Mouse (Mus musculus) intestine, embryonic 16.5 days (tissue): ENCODE measurements at regions not wholly inside any gene's neighbourhood (a gene's known extent, or its start where the extent isn't known, plus 50 kb on each side); places are given as distances from the start of the nearest gene placed in this dataset.

ENCODE experiments used
- ATAC-seq: fragments of 200-750 bp; cut with Nextera tagmentation; 2 replicates; pipeline ENCODE4 v1.8.0; 2017; ENCODE audit warnings: moderate TSS enrichment, moderate library complexity
- H3K27ac ChIP-seq: fragments of 300-500 bp; sonication (generic); 2 replicates; pipeline ENCODE4 v1.5.1; 2014; ENCODE audit warnings: mild to moderate bottlenecking, low read length
- H3K27me3 ChIP-seq: fragments of 300-500 bp; sonication (generic); replicated peaks from 2 replicates; pipeline ENCODE4 v1.6.1; 2014; ENCODE audit warnings: low read length, control low read depth, mixed read lengths; ENCODE audit not compliant: control insufficient read depth, insufficient read depth
- H3K36me3 ChIP-seq: fragments of 300-500 bp; sonication (generic); 2 replicates; pipeline ENCODE4 v1.6.1; 2014; ENCODE audit warnings: low read length, control low read depth; ENCODE audit not compliant: control insufficient read depth, insufficient read depth
- H3K4me1 ChIP-seq: fragments of 300-500 bp; sonication (generic); 2 replicates; pipeline ENCODE4 v1.6.1; 2014; ENCODE audit warnings: low read length, control low read depth, mixed read lengths; ENCODE audit not compliant: control insufficient read depth, insufficient read depth
- H3K4me2 ChIP-seq: fragments of 300-500 bp; sonication (generic); 2 replicates; pipeline ENCODE4 v1.6.1; 2014; ENCODE audit warnings: low read depth, low read length, control low read depth
- H3K4me3 ChIP-seq: fragments of 300-500 bp; sonication (generic); 2 replicates; pipeline ENCODE4 v1.5.1; 2014; ENCODE audit warnings: mild to moderate bottlenecking, low read length
- H3K9ac ChIP-seq: fragments of 300-500 bp; sonication (generic); 2 replicates; pipeline ENCODE4 v1.6.1; 2014; ENCODE audit warnings: low read depth, low read length
- H3K9me3 ChIP-seq: fragments of 300-500 bp; sonication (generic); 2 replicates; pipeline ENCODE4 v1.6.1; 2016; ENCODE audit warnings: low read length, control low read depth; ENCODE audit not compliant: control insufficient read depth
- WGBS: fragments of 180-500 bp; shearing (Covaris S2); extraction: QIAGEN DNeasy Blood & Tissue Kit; methylation state at CpG from one replicate; pipeline ENCODE4 v1.1.7; 2014; 5-methylcytosine and 5-hydroxymethylcytosine counted together

GRCm38 (mm10) chr19:33048754-33049442, 291.6 kb downstream of the Pten start:
- H3K27ac ChIP-seq: no peak overlapping the region
- no peaks in the 10 kb centered on the region for H3K4me1 ChIP-seq
- WGBS: 71% methylated on average over 9 of the region's 9 CpGs
- ATAC-seq: no peak
- no peaks in the 10 kb centered on the region for H3K27me3 ChIP-seq
- H3K9me3 ChIP-seq: no peaks in the 10 kb centered on the region
- no peak overlapping the region for H3K9ac ChIP-seq
- H3K4me3 ChIP-seq: no peak overlapping the region
- H3K36me3 ChIP-seq: no peaks in the 10 kb centered on the region
- H3K4me2 ChIP-seq: no peak overlapping the region

DNA sequence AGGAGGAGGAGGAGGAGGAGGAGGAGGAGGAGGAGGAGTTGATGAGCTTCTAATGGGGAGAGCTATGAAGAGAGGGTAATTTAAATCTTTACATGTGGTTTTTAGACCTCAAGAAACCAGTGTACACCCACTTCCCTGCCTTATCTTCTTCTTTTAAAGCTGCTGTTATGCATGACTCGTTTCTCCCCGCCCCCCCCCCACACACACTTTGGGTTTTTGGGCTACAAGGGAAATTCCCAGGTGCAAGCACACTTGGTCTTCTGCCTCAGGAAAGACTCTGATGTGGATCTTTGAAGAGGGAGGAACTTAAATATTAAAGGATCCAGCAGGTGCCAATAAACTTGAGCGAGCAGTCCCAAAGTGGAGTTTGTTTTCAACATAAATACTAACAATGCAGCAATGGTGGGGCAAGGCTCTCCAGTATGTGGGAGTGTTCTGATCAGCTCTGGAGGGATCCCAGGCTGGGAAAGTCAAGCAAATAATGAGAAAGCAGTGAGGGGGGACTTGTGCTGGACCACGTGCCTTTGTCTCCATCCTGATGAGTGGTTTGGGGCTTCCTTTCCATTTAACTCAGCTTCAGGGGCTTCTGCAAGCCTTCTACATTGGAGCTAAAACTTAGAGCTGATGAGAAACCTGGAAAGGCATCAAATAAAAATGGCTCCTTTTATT, 296.0 kb downstream of the Pten start:
- H3K27ac ChIP-seq: no peak overlapping the region
- H3K36me3 ChIP-seq: no peaks in the 10 kb centered on the region
- no peak overlapping the region for H3K4me2 ChIP-seq
- H3K27me3 ChIP-seq: no peaks in the 10 kb centered on the region
- H3K4me1 ChIP-seq: no peaks in the 10 kb centered on the region
- no peak for ATAC-seq
- WGBS: 73% methylated on average over 4 of the region's 4 CpGs
- H3K9ac ChIP-seq: no peak overlapping the region
- no peak overlapping the region for H3K4me3 ChIP-seq
- no peaks in the 10 kb centered on the region for H3K9me3 ChIP-seq

GRCm38 (mm10) chr19:33056372-33056791, 299.1 kb downstream of the Pten start:
- Histone ChIP-seq H3K27me3 (no peaks in the 10 kb centered on the region), H3K9ac (no peak overlapping the region), H3K36me3 (no peaks in the 10 kb centered on the region), H3K4me2 (no peak overlapping the region), H3K9me3 (no peaks in the 10 kb centered on the region), H3K4me1 (no peaks in the 10 kb centered on the region), H3K4me3 (no peak overlapping the region), H3K27ac (no peak overlapping the region)
- WGBS: 53% methylated on average over 10 of the region's 10 CpGs
- ATAC-seq: peak; percentile 26; the same call in 1 of the 2 replicates

- Histone ChIP-seq H3K27me3 (no peaks in the 10 kb centered on the region), H3K4me3 (no peak overlapping the region), H3K27ac (no peak overlapping the region), H3K4me2 (no peak overlapping the region), H3K36me3 (no peaks in the 10 kb centered on the region), H3K9me3 (no peaks in the 10 kb centered on the region), H3K4me1 (no peaks in the 10 kb centered on the region), H3K9ac (no peak overlapping the region)
- no peak for ATAC-seq
Measured at GRCm38 (mm10) chr19:33061006-33061405, 303.7 kb downstream of the Pten start.

GRCm38 (mm10) chr19:33062165-33063058, 305.1 kb downstream of the Pten start:
- Histone ChIP-seq H3K4me1 (no peaks in the 10 kb centered on the region), H3K9ac (no peak overlapping the region), H3K27me3 (no peaks in the 10 kb centered on the region), H3K4me3 (no peak overlapping the region), H3K9me3 (no peaks in the 10 kb centered on the region), H3K27ac (no peak overlapping the region), H3K36me3 (no peaks in the 10 kb centered on the region), H3K4me2 (no peak overlapping the region)
- ATAC-seq: peak; percentile 88
- WGBS: 65% methylated on average over 8 of the region's 8 CpGs

DNA sequence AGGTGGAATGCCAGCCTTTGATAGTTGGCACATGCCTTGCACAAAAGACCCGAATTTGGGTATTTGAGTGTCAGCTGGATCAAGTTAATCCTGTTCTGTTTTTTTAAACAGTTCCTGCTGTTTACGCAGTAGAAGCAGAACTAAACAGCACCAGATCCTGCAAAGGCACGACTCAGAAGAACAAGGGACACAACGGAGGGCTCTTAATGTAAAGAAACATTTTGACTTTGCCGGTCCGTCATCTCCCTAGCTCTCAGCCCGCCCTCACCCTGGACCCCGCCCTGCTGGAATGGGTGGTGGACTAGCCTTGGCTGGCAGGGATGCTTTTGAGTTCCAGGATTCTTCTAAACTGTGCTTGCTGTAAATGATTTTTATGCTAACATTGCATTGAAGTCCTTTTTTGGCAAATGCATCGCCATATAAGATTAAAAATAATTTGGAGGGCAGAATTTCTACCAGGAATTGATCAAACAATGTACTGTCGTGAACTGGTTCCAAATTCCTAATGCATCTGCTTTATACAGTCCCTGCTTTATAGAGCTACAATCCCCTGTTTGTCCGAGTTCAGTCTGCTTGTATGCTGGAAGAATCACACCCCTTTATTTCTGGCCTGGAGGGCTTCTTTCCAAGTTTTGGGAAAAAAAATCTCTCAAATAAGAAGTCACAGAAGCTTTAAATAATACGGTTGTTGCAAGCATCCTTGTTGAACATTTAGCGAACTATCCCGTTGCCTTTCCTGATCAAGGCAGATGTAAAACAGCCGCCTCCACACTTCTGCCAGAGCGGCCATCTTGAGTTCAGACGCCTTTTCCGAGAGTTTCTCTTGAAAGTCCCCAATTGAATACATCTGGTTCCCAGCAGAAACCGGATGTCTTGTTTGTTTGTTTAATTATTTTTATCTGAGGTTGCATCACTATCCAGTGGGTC, 308.2 kb downstream of the Pten start:
- Histone ChIP-seq H3K4me3 (no peak overlapping the region), H3K9ac (no peak overlapping the region), H3K27me3 (no peaks in the 10 kb centered on the region), H3K4me1 (peaks cover 6% of the 10 kb centered on the region; the same call in 1 of the 2 replicates), H3K9me3 (no peaks in the 10 kb centered on the region), H3K36me3 (no peaks in the 10 kb centered on the region), H3K4me2 (no peak overlapping the region), H3K27ac (peak overlapping the region; percentile 48; the same call in 1 of the 2 replicates)
- WGBS: 56% methylated on average over 19 of the region's 19 CpGs
- no peak for ATAC-seq

GRCm38 (mm10) chr19:33068351-33068955, 311.2 kb downstream of the Pten start:
- H3K4me2 ChIP-seq: no peak overlapping the region
- peaks cover 6% of the 10 kb centered on the region; the same call in 1 of the 2 replicates for H3K4me1 ChIP-seq
- no peaks in the 10 kb centered on the region for H3K36me3 ChIP-seq
- H3K9me3 ChIP-seq: no peaks in the 10 kb centered on the region
- H3K27ac ChIP-seq: no peak overlapping the region
- H3K27me3 ChIP-seq: no peaks in the 10 kb centered on the region
- no peak overlapping the region for H3K4me3 ChIP-seq
- WGBS: 71% methylated on average over 11 of the region's 11 CpGs
- no peak for ATAC-seq
- no peak overlapping the region for H3K9ac ChIP-seq

DNA sequence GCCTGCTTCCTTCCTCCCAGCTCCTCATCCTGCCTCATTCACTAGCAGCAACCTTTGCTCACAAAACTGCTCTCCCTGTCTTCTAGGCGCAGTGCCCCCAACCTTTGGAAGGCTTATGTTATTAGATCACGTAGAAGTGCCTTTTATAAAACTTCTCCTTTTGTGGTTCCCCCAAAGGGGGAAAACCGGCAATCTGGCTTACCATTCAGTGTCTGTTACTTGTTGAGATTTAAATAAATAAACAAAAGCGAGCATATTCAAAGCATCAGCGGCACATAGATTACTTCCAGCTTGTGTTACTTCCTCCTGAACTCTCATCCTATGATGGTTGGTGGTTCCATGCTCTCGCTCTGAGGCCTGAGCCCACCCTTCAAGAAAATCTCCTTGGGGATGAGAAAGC, 312.5 kb downstream of the Pten start:
- Histone ChIP-seq H3K4me3 (no peak overlapping the region), H3K4me2 (no peak overlapping the region), H3K27ac (no peak overlapping the region), H3K27me3 (no peaks in the 10 kb centered on the region), H3K36me3 (no peaks in the 10 kb centered on the region), H3K9me3 (no peaks in the 10 kb centered on the region), H3K4me1 (peaks cover 6% of the 10 kb centered on the region; the same call in 1 of the 2 replicates), H3K9ac (no peak overlapping the region)
- no peak for ATAC-seq
- WGBS: 52% methylated on average over 6 of the region's 6 CpGs
